Mouse (Mus musculus): ENCODE measurements around the gene Ick. TPM values are rescaled to one million over a fixed set of nuclear protein-coding genes. Genes with fewer than 3 reads are reported as not detected.

Ick gene
- total RNA-seq, 1 experiment = 5.4 TPM

- in situ Hi-C loops (cut with MboI; ENCODE audit: low sequenced_read_pairs in 2 of 2, unreplicated experiment in 2 of 2) = no loop called here
- Histone ChIP-seq H3K4me1 (ENCODE audit: control insufficient read depth in 2 of 2, insufficient read depth in 2 of 2, low read length in 2 of 2, poor library complexity in 1 of 2) (peaks cover 3 to 5% of the 10 kb centered on the region in 2 experiments; a peak in 2 of 4 replicates), H3K9ac (ENCODE audit: insufficient read depth, low read depth, low read length, poor library complexity, severe bottlenecking) (no peak overlapping the region), H3K9me3 (ENCODE audit: control insufficient read depth, insufficient read depth, low read depth, low read length) (no peaks in the 10 kb centered on the region), H3K27ac (ENCODE audit: insufficient read depth, low read depth, low read length, poor library complexity, severe bottlenecking) (no peak overlapping the region), H3K4me3 (ENCODE audit: insufficient read depth in 1 of 2, low read depth in 1 of 2, low read length in 2 of 2, poor library complexity in 1 of 2, severe bottlenecking in 1 of 2) (no peak overlapping the region), H3K36me3 (ENCODE audit: control insufficient read depth, insufficient read depth, low read length, poor library complexity, severe bottlenecking) (no peaks in the 10 kb centered on the region)
- DNase-seq (ENCODE audit: low read depth, low spot score) = no peak
- no peak for TF ChIP-seq MAFK (IDR thresholded peaks at IDR 0.05; ENCODE audit: insufficient read depth, low read depth, low read length)
Observed at GRCm38 (mm10) chr9:78135658-78136057, 26.7 kb downstream of the Ick start.

DNA sequence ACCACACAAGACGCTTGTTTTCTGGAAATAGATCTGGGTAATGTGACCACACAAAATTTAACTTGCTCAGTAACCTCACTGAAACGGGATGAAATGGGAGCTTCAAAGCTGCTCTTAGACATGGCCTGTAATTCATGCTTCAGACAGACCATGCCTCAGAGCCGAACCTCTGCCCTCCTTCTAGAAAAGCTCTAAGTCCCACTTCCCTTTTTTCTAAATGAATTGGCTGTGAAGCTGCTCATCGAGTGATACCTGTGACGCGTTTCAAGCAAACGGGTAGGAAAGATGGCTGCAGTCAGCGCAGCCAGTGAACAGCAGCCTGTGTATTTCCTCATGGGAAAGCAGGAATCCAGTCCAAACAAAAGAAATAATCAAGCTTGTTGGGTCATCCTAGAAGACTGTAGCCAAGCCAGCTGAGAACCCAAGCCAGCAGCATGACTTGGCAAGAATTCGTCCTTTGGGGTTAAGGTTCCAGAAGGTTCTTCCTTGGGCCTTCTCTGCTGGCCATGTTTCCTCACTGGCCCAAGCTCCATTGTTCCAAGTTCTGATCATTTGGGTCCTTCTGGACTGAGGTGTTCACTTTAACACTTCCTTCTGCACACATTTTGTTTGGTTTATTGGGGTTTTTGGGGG lies 29.2 kb downstream of the Ick start:
- Histone ChIP-seq H3K27ac (ENCODE audit: insufficient read depth, low read depth, low read length, poor library complexity, severe bottlenecking) (no peak overlapping the region), H3K36me3 (ENCODE audit: control insufficient read depth, insufficient read depth, low read length, poor library complexity, severe bottlenecking) (no peaks in the 10 kb centered on the region; the same call in 1 of the 2 replicates), H3K4me3 (ENCODE audit: insufficient read depth in 1 of 2, low read depth in 1 of 2, low read length in 2 of 2, poor library complexity in 1 of 2, severe bottlenecking in 1 of 2) (no peak overlapping the region), H3K4me1 (ENCODE audit: control insufficient read depth in 2 of 2, insufficient read depth in 2 of 2, low read length in 2 of 2, poor library complexity in 1 of 2) (peaks cover 3 to 5% of the 10 kb centered on the region in 2 experiments; a peak in 2 of 4 replicates), H3K9ac (ENCODE audit: insufficient read depth, low read depth, low read length, poor library complexity, severe bottlenecking) (no peak overlapping the region), H3K9me3 (ENCODE audit: control insufficient read depth, insufficient read depth, low read depth, low read length) (no peaks in the 10 kb centered on the region)
- TF ChIP-seq HCFC1 (IDR thresholded peaks at IDR 0.05; ENCODE audit: borderline replicate concordance, insufficient read depth, low read length) (no peak), MAFK (IDR thresholded peaks at IDR 0.05; ENCODE audit: insufficient read depth, low read depth, low read length) (no peak), ZC3H11A (IDR thresholded peaks at IDR 0.05; ENCODE audit: borderline replicate concordance, low read depth, low read length) (no peak), ZNF384 (IDR thresholded peaks at IDR 0.05; ENCODE audit: low read depth, low read length) (no peak), CHD2 (IDR thresholded peaks at IDR 0.05; ENCODE audit: low read depth, low read length) (no peak)
- in situ Hi-C loops (cut with MboI; ENCODE audit: low sequenced_read_pairs in 2 of 2, unreplicated experiment in 2 of 2) = no loop called here
- DNase-seq (ENCODE audit: low read depth, low spot score) = no peak

DNA sequence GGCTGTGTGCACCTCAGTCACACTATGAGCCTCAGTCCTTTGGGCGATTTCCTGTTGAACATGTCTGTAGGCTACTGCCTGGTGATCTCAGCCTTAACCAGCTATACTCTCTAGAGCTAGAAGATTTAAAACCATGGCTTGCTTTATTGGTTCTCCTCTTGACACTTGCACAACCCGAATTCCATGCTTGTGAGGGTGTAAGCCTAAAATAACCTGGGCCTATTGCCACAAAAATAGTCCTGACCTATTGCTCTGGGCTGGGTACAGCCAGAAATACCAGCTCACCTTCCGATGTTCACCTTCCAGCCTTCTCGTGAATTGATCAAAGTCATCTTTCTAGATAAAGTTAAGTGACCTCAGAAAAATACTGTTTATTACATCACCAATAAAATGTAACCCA lies 30.5 kb downstream of the Ick start:
- Histone ChIP-seq H3K4me1 (ENCODE audit: control insufficient read depth in 2 of 2, insufficient read depth in 2 of 2, low read length in 2 of 2, poor library complexity in 1 of 2) (peaks cover 3 to 5% of the 10 kb centered on the region in 2 experiments; a peak in 2 of 4 replicates), H3K4me3 (ENCODE audit: insufficient read depth in 1 of 2, low read depth in 1 of 2, low read length in 2 of 2, poor library complexity in 1 of 2, severe bottlenecking in 1 of 2) (no peak overlapping the region), H3K9ac (ENCODE audit: insufficient read depth, low read depth, low read length, poor library complexity, severe bottlenecking) (no peak overlapping the region), H3K36me3 (ENCODE audit: control insufficient read depth, insufficient read depth, low read length, poor library complexity, severe bottlenecking) (no peaks in the 10 kb centered on the region; the same call in 1 of the 2 replicates), H3K27ac (ENCODE audit: insufficient read depth, low read depth, low read length, poor library complexity, severe bottlenecking) (no peak overlapping the region), H3K9me3 (ENCODE audit: control insufficient read depth, insufficient read depth, low read depth, low read length) (no peaks in the 10 kb centered on the region)
- DNase-seq (ENCODE audit: low read depth, low spot score) = no peak
- in situ Hi-C loops (cut with MboI; ENCODE audit: low sequenced_read_pairs in 2 of 2, unreplicated experiment in 2 of 2) = no loop called here
- TF ChIP-seq MAFK (IDR thresholded peaks at IDR 0.05; ENCODE audit: insufficient read depth, low read depth, low read length) (no peak), HCFC1 (IDR thresholded peaks at IDR 0.05; ENCODE audit: borderline replicate concordance, insufficient read depth, low read length) (no peak), CHD2 (IDR thresholded peaks at IDR 0.05; ENCODE audit: low read depth, low read length) (no peak), ZC3H11A (IDR thresholded peaks at IDR 0.05; ENCODE audit: borderline replicate concordance, low read depth, low read length) (no peak), ZNF384 (IDR thresholded peaks at IDR 0.05; ENCODE audit: low read depth, low read length) (no peak)

- DNase-seq (ENCODE audit: low read depth, low spot score) = no peak
- in situ Hi-C loops (cut with MboI; ENCODE audit: low sequenced_read_pairs in 2 of 2, unreplicated experiment in 2 of 2) = no loop called here
- Histone ChIP-seq H3K9ac (ENCODE audit: insufficient read depth, low read depth, low read length, poor library complexity, severe bottlenecking) (no peak overlapping the region), H3K36me3 (ENCODE audit: control insufficient read depth, insufficient read depth, low read length, poor library complexity, severe bottlenecking) (no peaks in the 10 kb centered on the region; the same call in 1 of the 2 replicates), H3K9me3 (ENCODE audit: control insufficient read depth, insufficient read depth, low read depth, low read length) (no peaks in the 10 kb centered on the region), H3K4me1 (ENCODE audit: control insufficient read depth in 2 of 2, insufficient read depth in 2 of 2, low read length in 2 of 2, poor library complexity in 1 of 2) (no peaks in the 10 kb centered on the region), H3K4me3 (ENCODE audit: insufficient read depth in 1 of 2, low read depth in 1 of 2, low read length in 2 of 2, poor library complexity in 1 of 2, severe bottlenecking in 1 of 2) (no peak overlapping the region), H3K27ac (ENCODE audit: insufficient read depth, low read depth, low read length, poor library complexity, severe bottlenecking) (no peak overlapping the region)
- TF ChIP-seq CHD2 (IDR thresholded peaks at IDR 0.05; ENCODE audit: low read depth, low read length) = no peak
- no peak for TF ChIP-seq ZC3H11A (IDR thresholded peaks at IDR 0.05; ENCODE audit: borderline replicate concordance, low read depth, low read length)
- TF ChIP-seq ZNF384 (IDR thresholded peaks at IDR 0.05; ENCODE audit: low read depth, low read length) = no peak
- no peak for TF ChIP-seq HCFC1 (IDR thresholded peaks at IDR 0.05; ENCODE audit: borderline replicate concordance, insufficient read depth, low read length)
- no peak for TF ChIP-seq MAFK (IDR thresholded peaks at IDR 0.05; ENCODE audit: insufficient read depth, low read depth, low read length)
Observed at GRCm38 (mm10) chr9:78146099-78146498, 37.1 kb downstream of the Ick start.

DNA sequence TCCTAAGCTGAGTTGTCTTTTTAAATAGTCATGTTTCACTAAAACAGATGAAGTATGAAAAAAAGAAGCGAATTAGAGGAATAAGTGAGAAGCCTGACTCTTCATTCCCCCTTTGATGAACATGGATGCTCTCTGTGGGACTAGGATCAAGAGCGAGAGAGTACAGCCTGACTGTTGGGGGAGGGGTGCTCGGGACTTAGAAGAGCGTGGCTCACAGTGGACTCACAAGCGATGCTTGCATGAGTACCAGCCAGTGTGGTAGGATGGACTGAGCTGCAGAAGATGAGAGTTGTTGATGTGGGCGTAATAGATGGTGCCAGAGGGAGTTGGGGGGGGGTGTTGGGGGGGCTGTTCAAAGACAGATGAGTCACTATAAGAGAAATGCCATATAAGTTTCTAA lies 37.6 kb downstream of the Ick start:
- no peaks in the 10 kb centered on the region for H3K9me3 ChIP-seq (ENCODE audit: control insufficient read depth, insufficient read depth, low read depth, low read length)
- H3K4me1 ChIP-seq (ENCODE audit: control insufficient read depth in 2 of 2, insufficient read depth in 2 of 2, low read length in 2 of 2, poor library complexity in 1 of 2) = no peaks in the 10 kb centered on the region
- H3K4me3 ChIP-seq (ENCODE audit: insufficient read depth in 1 of 2, low read depth in 1 of 2, low read length in 2 of 2, poor library complexity in 1 of 2, severe bottlenecking in 1 of 2) = no peak overlapping the region
- H3K36me3 ChIP-seq (ENCODE audit: control insufficient read depth, insufficient read depth, low read length, poor library complexity, severe bottlenecking) = no peaks in the 10 kb centered on the region; the same call in 1 of the 2 replicates
- no peak for TF ChIP-seq ZC3H11A (IDR thresholded peaks at IDR 0.05; ENCODE audit: borderline replicate concordance, low read depth, low read length)
- TF ChIP-seq CHD2 (IDR thresholded peaks at IDR 0.05; ENCODE audit: low read depth, low read length) = no peak
- TF ChIP-seq HCFC1 (IDR thresholded peaks at IDR 0.05; ENCODE audit: borderline replicate concordance, insufficient read depth, low read length) = no peak
- no peak for TF ChIP-seq ZNF384 (IDR thresholded peaks at IDR 0.05; ENCODE audit: low read depth, low read length)
- TF ChIP-seq MAFK (IDR thresholded peaks at IDR 0.05; ENCODE audit: insufficient read depth, low read depth, low read length) = no peak
- H3K27ac ChIP-seq (ENCODE audit: insufficient read depth, low read depth, low read length, poor library complexity, severe bottlenecking) = no peak overlapping the region
- DNase-seq (ENCODE audit: low read depth, low spot score) = no peak
- in situ Hi-C loops (cut with MboI; ENCODE audit: low sequenced_read_pairs in 2 of 2, unreplicated experiment in 2 of 2) = no loop called here
- H3K9ac ChIP-seq (ENCODE audit: insufficient read depth, low read depth, low read length, poor library complexity, severe bottlenecking) = no peak overlapping the region
